Mouse (Mus musculus): ENCODE results near the gene Src. TPM values are rescaled to one million over a fixed set of nuclear protein-coding genes. Genes with fewer than 3 reads are reported as not detected.

Src gene
- polyA plus RNA-seq, 1 experiment = 0.48 TPM

- no peak for TF ChIP-seq GATA1 (IDR thresholded peaks at IDR 0.05; ENCODE audit: low read length)
Measured at GRCm38 (mm10) chr2:157425643-157425988, 7.4 kb downstream of the Src start.

GRCm38 (mm10) chr2:157426171-157426570, 7.9 kb downstream of the Src start:
- TF ChIP-seq GATA1 (IDR thresholded peaks at IDR 0.05; ENCODE audit: low read length) = no peak

GRCm38 (mm10) chr2:157427164-157427563, 8.9 kb downstream of the Src start:
- TF ChIP-seq GATA1 (IDR thresholded peaks at IDR 0.05; ENCODE audit: low read length) = no peak

GRCm38 (mm10) chr2:157428351-157429139, 10.3 kb downstream of the Src start:
- no peak for TF ChIP-seq GATA1 (IDR thresholded peaks at IDR 0.05; ENCODE audit: low read length)

- TF ChIP-seq GATA1 (IDR thresholded peaks at IDR 0.05; ENCODE audit: low read length) = no peak
Measured at GRCm38 (mm10) chr2:157429735-157430134, 11.5 kb downstream of the Src start.

- no peak for TF ChIP-seq GATA1 (IDR thresholded peaks at IDR 0.05; ENCODE audit: low read length)
Measured at GRCm38 (mm10) chr2:157430667-157431429, 12.6 kb downstream of the Src start.

GRCm38 (mm10) chr2:157431912-157432311, 13.7 kb downstream of the Src start:
- no peak for TF ChIP-seq GATA1 (IDR thresholded peaks at IDR 0.05; ENCODE audit: low read length)

- no peak for TF ChIP-seq GATA1 (IDR thresholded peaks at IDR 0.05; ENCODE audit: low read length)
Measured at GRCm38 (mm10) chr2:157432476-157432875, 14.2 kb downstream of the Src start.

GRCm38 (mm10) chr2:157434041-157434440, 15.8 kb downstream of the Src start:
- TF ChIP-seq GATA1 (IDR thresholded peaks at IDR 0.05; ENCODE audit: low read length) = no peak

- TF ChIP-seq GATA1 (IDR thresholded peaks at IDR 0.05; ENCODE audit: low read length) = no peak
Measured at GRCm38 (mm10) chr2:157434497-157434896, 16.3 kb downstream of the Src start.

- no peak for TF ChIP-seq GATA1 (IDR thresholded peaks at IDR 0.05; ENCODE audit: low read length)
Measured at GRCm38 (mm10) chr2:157436496-157436895, 18.3 kb downstream of the Src start.

- TF ChIP-seq GATA1 (IDR thresholded peaks at IDR 0.05; ENCODE audit: low read length) = no peak
Measured at GRCm38 (mm10) chr2:157437123-157437522, 18.9 kb downstream of the Src start.

- TF ChIP-seq GATA1 (IDR thresholded peaks at IDR 0.05; ENCODE audit: low read length) = no peak
Measured at GRCm38 (mm10) chr2:157441363-157441762, 23.1 kb downstream of the Src start.

- TF ChIP-seq GATA1 (IDR thresholded peaks at IDR 0.05; ENCODE audit: low read length) = no peak
Measured at GRCm38 (mm10) chr2:157447297-157448158, 29.3 kb downstream of the Src start.

- TF ChIP-seq GATA1 (IDR thresholded peaks at IDR 0.05; ENCODE audit: low read length) = no peak
Measured at GRCm38 (mm10) chr2:157448356-157448755, 30.1 kb downstream of the Src start.

- TF ChIP-seq GATA1 (IDR thresholded peaks at IDR 0.05; ENCODE audit: low read length) = no peak
Measured at GRCm38 (mm10) chr2:157450905-157451304, 32.7 kb downstream of the Src start.

Data from G1E-ER4 (cell line).